Mouse (Mus musculus) hindbrain, embryonic 11.5 days (tissue): Measurements from ENCODE around the gene Aimp2. TPM values are rescaled to one million over a fixed set of nuclear protein-coding genes. Genes with fewer than 3 reads are reported as not detected.

Experiments
- ATAC-seq: fragments of 200-750 bp; cut with Nextera tagmentation; 2 replicates; pipeline ENCODE4 v1.8.0; 2017; ENCODE audit warnings: mild to moderate bottlenecking, moderate TSS enrichment, moderate library complexity; ENCODE audit not compliant: low FRiP score
- DNase-seq: peaks from one replicate; pipeline ENCODE4 v3.0.0-alpha.2; 2015; ENCODE audit warnings: low spot score
- H3K27ac ChIP-seq: fragments of 300-500 bp; sonication (generic); 2 replicates; pipeline ENCODE4 v1.5.1; 2014; ENCODE audit warnings: mild to moderate bottlenecking, low read depth, low read length
- H3K27me3 ChIP-seq: fragments of 300-500 bp; sonication (generic); 2 replicates; pipeline ENCODE4 v1.6.1; 2014; ENCODE audit warnings: mild to moderate bottlenecking, low read length, moderate library complexity, mixed read lengths; ENCODE audit not compliant: control insufficient read depth, insufficient read depth
- H3K36me3 ChIP-seq: fragments of 300-500 bp; sonication (generic); 2 replicates; pipeline ENCODE4 v1.6.1; 2014; ENCODE audit warnings: mild to moderate bottlenecking, low read length, moderate library complexity, mixed read lengths; ENCODE audit not compliant: control insufficient read depth, insufficient read depth
- H3K4me1 ChIP-seq: fragments of 300-500 bp; sonication (generic); replicated peaks from 2 replicates; pipeline ENCODE4 v1.6.1; 2014; ENCODE audit warnings: low read length, mixed read lengths; ENCODE audit not compliant: control insufficient read depth, insufficient read depth
- H3K4me2 ChIP-seq: fragments of 300-500 bp; sonication (generic); replicated peaks from 2 replicates; pipeline ENCODE4 v1.6.1; 2014; ENCODE audit warnings: mild to moderate bottlenecking, low read depth, low read length
- H3K4me3 ChIP-seq: fragments of 300-500 bp; sonication (generic); 2 replicates; pipeline ENCODE4 v1.5.1; 2014; ENCODE audit warnings: low read depth, low read length
- H3K9ac ChIP-seq: fragments of 300-500 bp; sonication (generic); 2 replicates; pipeline ENCODE4 v1.6.1; 2014; ENCODE audit warnings: low read depth, low read length
- H3K9me3 ChIP-seq: fragments of 300-500 bp; sonication (generic); 2 replicates; pipeline ENCODE4 v1.6.1; 2016; ENCODE audit warnings: low read length; ENCODE audit not compliant: control insufficient read depth
- WGBS: fragments of 180-500 bp; shearing (Covaris S2); extraction: QIAGEN DNeasy Blood & Tissue Kit; methylation state at CpG from one replicate; pipeline ENCODE4 v1.1.7; 2014; 5-methylcytosine and 5-hydroxymethylcytosine counted together
- polyA plus RNA-seq: library from polyadenylated mRNA; unstranded; fragments of >200 nt; fragmentation: Nextera tagmentation; extraction: Ambion mirVana; gene quantifications from 2 replicates; pipeline ENCODE4 v1.2.1, GENCODE M21; 2014

The Aimp2 gene
- polyA plus RNA-seq, 1 experiment from 2014 or later, result 103 TPM

DNA sequence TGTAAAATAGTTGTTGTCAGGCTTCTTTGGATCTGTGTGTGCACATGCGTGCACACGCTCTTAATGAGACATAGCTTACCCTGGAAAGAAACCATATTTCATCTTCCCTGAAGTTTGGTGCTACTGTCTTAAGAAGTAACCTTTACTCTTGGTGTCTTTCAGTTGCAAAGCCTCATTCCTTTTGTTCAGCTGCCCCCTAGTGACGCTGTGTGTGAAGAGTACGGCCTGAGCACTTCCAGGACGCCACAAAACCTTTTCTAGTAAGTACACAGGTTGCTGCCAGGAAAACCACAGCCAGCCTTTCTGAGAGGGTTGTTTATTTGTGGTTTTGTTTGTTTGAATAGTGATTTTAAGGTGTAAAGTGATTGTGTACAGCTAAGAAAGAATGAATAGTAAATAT, 7.8 kb upstream of the Aimp2 start:
- Histone ChIP-seq H3K36me3 (0 out of 2 replicates have a peak, but pooled peaks cover 3% of the 10 kb centered on the region), H3K4me2 (no peak overlapping the region), H3K9me3 (no peaks in the 10 kb centered on the region), H3K4me1 (no peaks in the 10 kb centered on the region), H3K9ac (no peak overlapping the region), H3K4me3 (no peak overlapping the region), H3K27me3 (no peaks in the 10 kb centered on the region), H3K27ac (no peak overlapping the region)
- peak; percentile 52 for DNase-seq
- 57% methylated on average over 5 of the region's 5 CpGs for WGBS
- ATAC-seq, result no peak

GRCm38 (mm10) chr5:143916221-143916620, 6.6 kb upstream of the Aimp2 start:
- 0 out of 2 replicates have a peak, but pooled peaks cover 3% of the 10 kb centered on the region for H3K36me3 ChIP-seq
- ATAC-seq, result no peak
- 95% methylated on average over 9 of the region's 9 CpGs for WGBS

GRCm38 (mm10) chr5:143908926-143909325, 721 bp downstream of the Aimp2 start:
- 3% methylated on average over 9 of the region's 9 CpGs for WGBS
- peak overlapping the region; percentile 52 for H3K4me2 ChIP-seq
- no peaks in the 10 kb centered on the region for H3K27me3 ChIP-seq
- peak overlapping the region; percentile 70 for H3K4me3 ChIP-seq
- ATAC-seq (no peak), DNase-seq (no peak)
- H3K9me3 ChIP-seq, result no peaks in the 10 kb centered on the region
- H3K36me3 ChIP-seq, result no peaks in the 10 kb centered on the region
- peak overlapping the region; percentile 64 for H3K9ac ChIP-seq
- H3K27ac ChIP-seq, result peak overlapping the region; percentile 77; the same call in 1 of the 2 replicates
- 0 out of 2 replicates have a peak, but pooled peaks cover 4% of the 10 kb centered on the region for H3K4me1 ChIP-seq

More at GRCm38 (mm10) chr5:143916221-143916620, 6.6 kb upstream of the Aimp2 start:
- no peak overlapping the region for H3K27ac ChIP-seq
- H3K4me3 ChIP-seq, result no peak overlapping the region
- no peaks in the 10 kb centered on the region for H3K4me1 ChIP-seq
- H3K4me2 ChIP-seq, result no peak overlapping the region
- H3K9me3 ChIP-seq, result no peaks in the 10 kb centered on the region
- no peak for DNase-seq
- H3K9ac ChIP-seq, result no peak overlapping the region
- no peaks in the 10 kb centered on the region for H3K27me3 ChIP-seq

GRCm38 (mm10) chr5:143906429-143906828, 3.2 kb downstream of the Aimp2 start:
- Histone ChIP-seq H3K27ac (no peak overlapping the region), H3K27me3 (no peaks in the 10 kb centered on the region), H3K36me3 (peaks cover 11% of the 10 kb centered on the region; the same call in 1 of the 2 replicates), H3K9me3 (no peaks in the 10 kb centered on the region), H3K9ac (no peak overlapping the region), H3K4me1 (0 out of 2 replicates have a peak, but pooled peaks cover 4% of the 10 kb centered on the region), H3K4me3 (no peak overlapping the region), H3K4me2 (no peak overlapping the region)
- 91% methylated on average over 8 of the region's 8 CpGs for WGBS
- no peak for ATAC-seq
- DNase-seq, result no peak

DNA sequence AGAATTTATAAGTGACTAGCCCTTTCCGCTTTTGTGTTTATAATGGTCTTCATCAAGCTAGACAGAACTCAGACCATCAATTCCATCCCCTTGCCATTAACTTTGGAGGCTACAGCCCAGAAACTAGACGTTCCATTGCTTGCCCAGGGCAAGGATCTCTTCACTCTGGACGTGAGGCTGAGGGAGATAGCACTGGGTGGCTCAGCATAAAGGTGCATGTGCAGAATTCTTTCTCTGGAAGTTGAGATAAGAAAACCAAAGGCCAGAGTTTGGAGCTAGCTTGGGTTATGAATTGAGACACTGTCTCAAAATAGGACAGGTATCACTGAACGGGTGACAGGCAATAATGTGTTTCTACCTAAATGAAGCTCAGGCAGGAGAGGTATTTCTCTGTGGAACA, 5.8 kb downstream of the Aimp2 start:
- Histone ChIP-seq H3K36me3 (peaks cover 14% of the 10 kb centered on the region; the same call in 1 of the 2 replicates), H3K9me3 (no peaks in the 10 kb centered on the region), H3K27ac (no peak overlapping the region), H3K9ac (no peak overlapping the region), H3K4me1 (0 out of 2 replicates have a peak, but pooled peaks cover 4% of the 10 kb centered on the region), H3K4me2 (no peak overlapping the region), H3K4me3 (no peak overlapping the region), H3K27me3 (no peaks in the 10 kb centered on the region)
- DNase-seq (no peak), ATAC-seq (no peak)
- 86% methylated on average over 4 of the region's 4 CpGs for WGBS

DNA sequence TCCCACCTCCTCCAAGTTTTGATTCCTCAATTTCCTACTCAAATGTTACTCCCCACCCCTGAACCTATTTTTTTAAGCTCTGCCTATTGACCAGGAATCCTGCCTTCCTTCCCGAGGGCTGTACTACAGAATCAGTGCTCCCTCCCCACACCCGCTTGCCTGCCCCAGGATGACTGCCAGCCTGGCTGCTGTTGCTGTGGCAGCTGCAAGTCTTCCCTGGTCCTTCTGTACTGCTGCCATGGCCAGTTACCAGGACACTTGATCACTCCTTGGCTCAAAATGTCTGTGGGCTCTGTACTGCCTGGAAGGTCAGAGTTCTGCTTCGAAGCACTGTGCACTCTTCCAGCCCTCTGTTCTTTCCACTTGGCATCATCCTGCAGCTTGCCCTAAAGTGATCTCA, 7.5 kb downstream of the Aimp2 start:
- Histone ChIP-seq H3K4me3 (no peak overlapping the region), H3K9ac (no peak overlapping the region), H3K27me3 (no peaks in the 10 kb centered on the region), H3K27ac (no peak overlapping the region), H3K4me1 (no peaks in the 10 kb centered on the region), H3K36me3 (peaks cover 14% of the 10 kb centered on the region; the same call in 1 of the 2 replicates), H3K9me3 (no peaks in the 10 kb centered on the region), H3K4me2 (no peak overlapping the region)
- 90% methylated on average over 3 of the region's 3 CpGs for WGBS
- DNase-seq (no peak), ATAC-seq (no peak)

DNA sequence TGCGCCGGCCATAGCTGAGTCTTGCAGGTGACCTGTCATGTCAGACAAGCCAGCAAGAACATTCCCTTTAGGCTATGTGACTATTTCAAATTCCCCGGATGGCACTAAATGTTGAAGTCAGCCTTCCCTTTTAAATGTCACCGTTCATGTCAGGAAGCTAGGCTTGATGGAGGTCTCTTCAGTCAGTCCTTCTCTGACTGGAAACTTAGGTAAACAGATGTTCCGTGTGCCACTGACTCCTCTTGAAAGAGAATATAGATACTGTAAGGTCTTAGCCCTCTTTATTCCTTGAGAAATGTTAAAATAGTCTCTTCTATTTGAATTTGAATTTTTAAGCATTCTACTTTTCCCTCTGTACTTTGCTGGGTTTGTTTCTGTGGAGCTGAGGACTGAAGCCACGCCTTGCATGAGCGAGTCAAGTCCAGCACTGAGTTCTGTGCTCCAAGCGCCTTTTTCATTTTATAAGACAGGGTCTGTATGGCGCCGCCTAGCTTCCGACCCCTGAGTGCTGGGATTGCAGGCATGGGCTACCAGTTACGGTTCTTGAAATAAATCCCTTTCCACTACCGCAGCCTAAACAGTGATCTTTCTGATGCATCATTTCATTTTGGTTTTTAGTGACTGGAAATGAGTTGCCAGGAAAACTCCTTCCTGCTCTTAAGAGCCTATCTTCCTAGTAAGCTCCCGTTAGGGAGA, 11.9 kb downstream of the Aimp2 start, which contains the start of gene Ankrd61:
TSS of gene Ankrd61 (minus strand) at position 51 of the 696 bp plus-strand sequence.
- Histone ChIP-seq H3K9me3 (no peaks in the 10 kb centered on the region), H3K27ac (no peak within 1 kb of the TSS), H3K9ac (no peak within 1 kb of the TSS), H3K27me3 (no peaks in the 10 kb centered on the region), H3K4me3 (no peak within 1 kb of the TSS), H3K36me3 (peaks cover 9% of the 10 kb centered on the region), H3K4me1 (no peaks in the 10 kb centered on the region), H3K4me2 (no peak within 1 kb of the TSS)
- DNase-seq, result no peak
- ATAC-seq, result no peak
- 90% methylated on average over 14 of the region's 14 CpGs for WGBS

- Histone ChIP-seq H3K27ac (no peak overlapping the region), H3K4me1 (no peaks in the 10 kb centered on the region), H3K9ac (no peak overlapping the region), H3K4me3 (no peak overlapping the region), H3K36me3 (peaks cover 3% of the 10 kb centered on the region; the same call in 1 of the 2 replicates), H3K4me2 (no peak overlapping the region), H3K27me3 (no peaks in the 10 kb centered on the region), H3K9me3 (no peaks in the 10 kb centered on the region)
- DNase-seq (no peak), ATAC-seq (no peak)
- WGBS, result 93% methylated on average over 5 of the region's 5 CpGs
These were observed 16.3 kb downstream of the Aimp2 start for GRCm38 (mm10) chr5:143893396-143893795.
